Mouse (Mus musculus): ENCODE measurements at regions not wholly inside any gene's neighbourhood (a gene's known extent, or its start where the extent isn't known, plus 50 kb on each side); places are given as distances from the start of the nearest gene placed in this dataset.
A peak's percentile ranks its signal among the peaks of the same experiment; 100 is the strongest.

DNA sequence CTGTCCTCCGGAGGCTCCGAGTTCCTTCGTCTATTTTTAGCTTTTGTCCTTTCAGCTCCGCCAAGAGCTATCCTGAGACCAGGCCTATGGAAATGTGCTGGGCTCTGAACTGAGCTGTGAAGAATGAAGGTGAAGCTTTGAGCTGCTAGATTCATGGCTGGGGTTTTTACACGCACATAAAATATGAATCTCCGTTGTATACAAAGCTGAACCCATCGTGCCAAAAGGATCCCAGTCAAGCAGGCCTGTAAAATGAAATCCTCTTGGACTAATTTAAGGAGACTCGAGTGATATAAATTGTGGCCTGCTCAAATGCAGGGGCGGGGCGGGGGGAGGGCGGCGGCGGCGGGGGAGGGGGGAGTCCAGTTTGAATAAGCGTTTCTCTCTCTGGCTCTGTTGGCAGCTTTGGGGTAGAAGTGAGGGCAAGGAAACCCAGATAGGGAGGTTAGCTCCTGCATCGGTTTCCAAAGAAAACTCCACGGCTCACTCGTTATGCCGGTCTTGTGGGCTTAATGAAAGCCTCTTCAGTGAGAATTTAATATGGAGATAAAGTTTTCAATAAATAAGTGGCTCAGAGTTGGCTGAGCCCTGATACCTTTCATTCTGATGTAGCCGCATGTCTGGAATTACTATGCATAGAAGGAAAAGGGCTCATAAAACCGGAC, 277.1 kb upstream of the Pbx1 start:
- peaks cover 3 to 9% of the 10 kb centered on the region in 2 experiments; a peak in 3 of 4 replicates for H3K4me1 ChIP-seq (ENCODE audit: control insufficient read depth in 2 of 2, insufficient read depth in 2 of 2, low read length in 2 of 2)
- peak overlapping the region; percentile 59 for H3K4me2 ChIP-seq (ENCODE audit: low read length)
- H3K27me3 ChIP-seq (ENCODE audit: control insufficient read depth, insufficient read depth, low read length), result no peaks in the 10 kb centered on the region
- no peaks in the 10 kb centered on the region for H3K9me3 ChIP-seq (ENCODE audit: control insufficient read depth, low read length)
- peak overlapping the region; percentile 91 to 98 for H3K27ac ChIP-seq (replicated peaks in 1 of 2; ENCODE audit: control insufficient read depth in 1 of 2, insufficient read depth in 1 of 2, low read depth in 2 of 2, low read length in 2 of 2)
- no peaks in the 10 kb centered on the region for H3K36me3 ChIP-seq (ENCODE audit: control insufficient read depth, insufficient read depth, low read length)
- H3K4me3 ChIP-seq (ENCODE audit: control insufficient read depth in 1 of 2, insufficient read depth in 1 of 2, low read depth in 1 of 2, low read length in 2 of 2), result peak overlapping the region in 1 of 2 experiments; percentile 7; a peak in 2 of 4 replicates
- H3K9ac ChIP-seq (ENCODE audit: low read length), result peak overlapping the region; percentile 58
- peak; percentile 61; the same call in 1 of the 2 replicates for ATAC-seq (ENCODE audit: insufficient number of reproducible peaks, insufficient read depth, low FRiP score, low read depth)
- 7% methylated on average over 21 of the region's 21 CpGs for WGBS

DNA sequence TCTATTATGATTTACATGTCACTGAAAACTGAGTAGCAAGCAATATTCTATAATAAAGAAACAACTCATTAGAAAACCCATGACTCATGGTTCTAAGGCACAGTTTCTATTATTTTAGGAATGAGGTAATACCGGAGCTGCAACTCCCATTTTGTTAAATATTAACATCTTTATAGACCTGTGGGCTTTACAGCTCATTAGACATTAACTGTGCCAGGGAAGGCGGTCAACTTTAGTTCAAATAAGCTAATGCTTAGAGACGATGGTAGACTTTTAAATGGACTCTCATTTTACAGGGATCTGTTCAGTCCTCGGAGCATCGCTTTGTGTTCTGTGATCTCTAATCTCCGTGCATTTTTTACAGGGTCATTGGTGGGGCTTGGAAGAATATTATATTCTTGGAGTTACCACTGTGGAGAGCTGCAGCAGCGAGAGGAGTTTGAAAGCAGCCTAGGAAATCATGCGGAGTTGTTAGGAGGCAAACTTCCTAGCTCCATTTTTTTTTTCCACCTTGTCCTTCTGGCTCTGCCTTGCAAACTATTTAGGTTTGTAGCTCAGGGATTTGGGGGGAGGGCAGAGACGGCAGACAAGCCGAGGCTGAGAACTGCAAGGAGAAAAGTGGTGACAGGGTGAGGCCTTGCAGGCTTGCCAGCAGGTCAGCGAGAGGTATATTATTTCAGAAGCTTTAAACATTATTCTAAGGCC, 276.2 kb upstream of the Pbx1 start:
- H3K4me1 ChIP-seq (ENCODE audit: control insufficient read depth in 2 of 2, insufficient read depth in 2 of 2, low read length in 2 of 2), result peaks cover 3 to 9% of the 10 kb centered on the region in 2 experiments; a peak in 3 of 4 replicates
- H3K4me2 ChIP-seq (ENCODE audit: low read length), result peak overlapping the region; percentile 59
- peak overlapping the region; percentile 58 for H3K9ac ChIP-seq (ENCODE audit: low read length)
- no peaks in the 10 kb centered on the region for H3K27me3 ChIP-seq (ENCODE audit: control insufficient read depth, insufficient read depth, low read length)
- no peaks in the 10 kb centered on the region for H3K9me3 ChIP-seq (ENCODE audit: control insufficient read depth, low read length)
- H3K27ac ChIP-seq (replicated peaks in 1 of 2; ENCODE audit: control insufficient read depth in 1 of 2, insufficient read depth in 1 of 2, low read depth in 2 of 2, low read length in 2 of 2), result peak overlapping the region; percentile 91 to 98
- H3K36me3 ChIP-seq (ENCODE audit: control insufficient read depth, insufficient read depth, low read length), result no peaks in the 10 kb centered on the region
- ATAC-seq (ENCODE audit: insufficient number of reproducible peaks, insufficient read depth, low FRiP score, low read depth), result no peak
- 16% methylated on average over 11 of the region's 11 CpGs for WGBS
- peak overlapping the region in 1 of 2 experiments; percentile 3; a peak in 1 of 4 replicates for H3K4me3 ChIP-seq (ENCODE audit: control insufficient read depth in 1 of 2, insufficient read depth in 1 of 2, low read depth in 1 of 2, low read length in 2 of 2)

DNA sequence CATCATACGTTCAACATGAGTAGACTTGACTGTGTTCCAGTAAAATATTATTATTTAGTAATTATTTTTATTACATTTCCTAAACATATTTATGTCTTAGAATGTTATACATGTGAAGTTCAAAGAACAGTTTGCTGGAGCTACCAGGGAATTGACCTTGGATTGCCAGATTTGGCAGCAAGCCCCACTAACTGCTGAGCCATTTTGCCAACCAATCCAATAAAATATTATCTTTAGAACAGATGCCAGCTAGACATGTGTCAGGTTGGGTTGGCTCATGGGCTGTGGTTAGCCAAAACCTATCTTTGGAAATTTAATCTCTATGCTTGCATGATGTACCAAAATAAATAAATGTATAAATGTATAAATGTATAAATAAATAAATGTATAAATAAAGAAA, 265.3 kb upstream of the Pbx1 start:
- no peak overlapping the region for H3K4me2 ChIP-seq (ENCODE audit: low read length)
- no peaks in the 10 kb centered on the region for H3K4me1 ChIP-seq (ENCODE audit: control insufficient read depth in 2 of 2, insufficient read depth in 2 of 2, low read length in 2 of 2)
- no peak overlapping the region for H3K9ac ChIP-seq (ENCODE audit: low read length)
- no peak for ATAC-seq (ENCODE audit: insufficient number of reproducible peaks, insufficient read depth, low FRiP score, low read depth)
- H3K36me3 ChIP-seq (ENCODE audit: control insufficient read depth, insufficient read depth, low read length), result no peaks in the 10 kb centered on the region
- no peak overlapping the region for H3K27ac ChIP-seq (replicated peaks in 1 of 2; ENCODE audit: control insufficient read depth in 1 of 2, insufficient read depth in 1 of 2, low read depth in 2 of 2, low read length in 2 of 2)
- H3K9me3 ChIP-seq (ENCODE audit: control insufficient read depth, low read length), result no peaks in the 10 kb centered on the region
- no peak overlapping the region for H3K4me3 ChIP-seq (ENCODE audit: control insufficient read depth in 1 of 2, insufficient read depth in 1 of 2, low read depth in 1 of 2, low read length in 2 of 2)
- 96% methylated on average over 1 of the region's 1 CpGs for WGBS
- no peaks in the 10 kb centered on the region for H3K27me3 ChIP-seq (ENCODE audit: control insufficient read depth, insufficient read depth, low read length)

DNA sequence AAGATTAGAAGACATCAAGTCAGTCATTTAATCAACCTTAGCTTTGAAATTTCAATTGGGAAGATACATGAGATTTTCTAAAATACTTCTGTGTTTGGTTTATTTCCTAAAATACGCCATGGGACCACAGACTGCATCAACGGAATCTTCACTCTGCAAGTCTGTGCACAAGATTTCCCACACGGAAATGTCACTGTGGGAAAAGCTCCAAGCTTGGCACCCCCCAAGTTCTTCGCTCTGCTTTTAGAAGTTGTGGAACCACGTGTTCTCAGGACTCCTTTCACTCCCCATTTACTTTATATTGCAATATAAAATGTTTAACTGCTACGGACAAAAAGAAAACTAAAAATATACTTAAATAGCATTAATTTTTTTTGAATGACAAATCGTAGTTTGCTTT, 254.8 kb upstream of the Pbx1 start:
- 80% methylated on average over 7 of the region's 7 CpGs for WGBS
- no peaks in the 10 kb centered on the region; a peak in 1 of 4 replicates for H3K4me1 ChIP-seq (ENCODE audit: control insufficient read depth in 2 of 2, insufficient read depth in 2 of 2, low read length in 2 of 2)
- no peak for ATAC-seq (ENCODE audit: insufficient number of reproducible peaks, insufficient read depth, low FRiP score, low read depth)
- no peaks in the 10 kb centered on the region for H3K36me3 ChIP-seq (ENCODE audit: control insufficient read depth, insufficient read depth, low read length)
- no peak overlapping the region for H3K27ac ChIP-seq (replicated peaks in 1 of 2; ENCODE audit: control insufficient read depth in 1 of 2, insufficient read depth in 1 of 2, low read depth in 2 of 2, low read length in 2 of 2)
- H3K9me3 ChIP-seq (ENCODE audit: control insufficient read depth, low read length), result no peaks in the 10 kb centered on the region
- H3K4me3 ChIP-seq (ENCODE audit: control insufficient read depth in 1 of 2, insufficient read depth in 1 of 2, low read depth in 1 of 2, low read length in 2 of 2), result no peak overlapping the region
- no peak overlapping the region for H3K9ac ChIP-seq (ENCODE audit: low read length)
- no peak overlapping the region for H3K4me2 ChIP-seq (ENCODE audit: low read length)
- H3K27me3 ChIP-seq (ENCODE audit: control insufficient read depth, insufficient read depth, low read length), result no peaks in the 10 kb centered on the region

DNA sequence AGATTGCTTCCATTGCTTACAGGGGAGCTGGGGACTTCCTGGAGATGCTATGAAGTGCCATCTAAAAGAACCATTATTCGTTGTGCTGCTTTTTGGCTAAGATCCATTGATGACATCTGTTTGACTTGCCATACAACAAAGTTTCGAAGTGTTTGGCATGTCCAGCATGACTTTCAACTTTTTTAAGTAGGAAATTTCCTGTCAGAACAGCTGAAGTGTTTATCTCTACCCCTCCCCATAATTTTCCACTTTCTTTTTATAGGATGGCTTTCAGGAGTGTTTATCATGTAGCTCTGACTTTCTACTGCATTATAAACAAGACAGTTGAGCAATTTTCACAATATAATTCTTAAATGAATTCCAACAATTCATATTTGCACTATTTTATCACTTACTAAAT, 253.1 kb upstream of the Pbx1 start:
- no peak for ATAC-seq (ENCODE audit: insufficient number of reproducible peaks, insufficient read depth, low FRiP score, low read depth)
- H3K4me3 ChIP-seq (ENCODE audit: control insufficient read depth in 1 of 2, insufficient read depth in 1 of 2, low read depth in 1 of 2, low read length in 2 of 2), result no peak overlapping the region
- H3K9me3 ChIP-seq (ENCODE audit: control insufficient read depth, low read length), result no peaks in the 10 kb centered on the region
- H3K27ac ChIP-seq (replicated peaks in 1 of 2; ENCODE audit: control insufficient read depth in 1 of 2, insufficient read depth in 1 of 2, low read depth in 2 of 2, low read length in 2 of 2), result no peak overlapping the region
- H3K36me3 ChIP-seq (ENCODE audit: control insufficient read depth, insufficient read depth, low read length), result no peaks in the 10 kb centered on the region
- no peaks in the 10 kb centered on the region for H3K27me3 ChIP-seq (ENCODE audit: control insufficient read depth, insufficient read depth, low read length)
- H3K4me1 ChIP-seq (ENCODE audit: control insufficient read depth in 2 of 2, insufficient read depth in 2 of 2, low read length in 2 of 2), result no peaks in the 10 kb centered on the region; a peak in 1 of 4 replicates
- H3K4me2 ChIP-seq (ENCODE audit: low read length), result no peak overlapping the region
- H3K9ac ChIP-seq (ENCODE audit: low read length), result no peak overlapping the region
- 63% methylated on average over 2 of the region's 2 CpGs for WGBS

DNA sequence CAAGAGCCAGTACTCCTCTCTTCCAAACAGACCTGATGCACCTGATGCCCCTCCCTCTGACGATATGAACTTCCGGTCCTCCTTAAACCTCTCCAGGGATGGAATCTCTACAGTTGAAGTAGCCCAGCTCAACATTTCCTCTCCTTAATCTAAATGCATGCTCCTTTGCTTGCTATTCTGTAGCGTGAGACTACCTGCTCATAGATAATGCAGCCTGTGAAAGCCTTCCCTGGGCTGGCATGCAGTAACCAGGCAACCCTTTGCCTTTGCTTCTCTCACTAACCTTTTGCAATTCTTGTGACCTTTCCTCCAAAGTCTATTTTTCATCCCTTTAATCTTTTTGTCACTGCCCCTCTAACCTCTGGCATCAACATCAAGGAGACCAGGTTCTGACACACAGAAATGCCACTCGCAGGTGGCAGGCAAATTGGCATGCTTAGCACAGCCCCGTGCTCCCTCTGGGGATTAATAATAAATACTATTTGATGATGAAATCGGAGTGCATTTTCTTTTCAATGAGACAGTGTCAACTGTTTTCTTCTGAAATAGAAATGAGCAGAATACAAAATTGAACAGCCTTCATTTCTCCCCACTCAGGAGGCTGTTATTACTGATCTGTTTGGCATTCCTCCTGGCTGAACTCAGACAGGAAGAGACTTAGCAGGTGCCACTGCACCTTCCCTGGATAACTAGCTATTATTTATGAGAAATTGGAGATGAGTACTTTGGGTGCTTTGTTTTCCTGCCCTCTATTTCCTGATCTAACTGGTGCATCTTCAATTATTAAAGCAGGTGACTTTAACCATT, 249.8 kb upstream of the Pbx1 start:
- H3K4me2 ChIP-seq (ENCODE audit: low read length), result no peak overlapping the region
- no peaks in the 10 kb centered on the region for H3K36me3 ChIP-seq (ENCODE audit: control insufficient read depth, insufficient read depth, low read length)
- 77% methylated on average over 6 of the region's 6 CpGs for WGBS
- H3K27ac ChIP-seq (replicated peaks in 1 of 2; ENCODE audit: control insufficient read depth in 1 of 2, insufficient read depth in 1 of 2, low read depth in 2 of 2, low read length in 2 of 2), result no peak overlapping the region
- no peak overlapping the region for H3K4me3 ChIP-seq (ENCODE audit: control insufficient read depth in 1 of 2, insufficient read depth in 1 of 2, low read depth in 1 of 2, low read length in 2 of 2)
- H3K4me1 ChIP-seq (ENCODE audit: control insufficient read depth in 2 of 2, insufficient read depth in 2 of 2, low read length in 2 of 2), result no peaks in the 10 kb centered on the region; a peak in 1 of 4 replicates
- ATAC-seq (ENCODE audit: insufficient number of reproducible peaks, insufficient read depth, low FRiP score, low read depth), result no peak
- no peaks in the 10 kb centered on the region for H3K27me3 ChIP-seq (ENCODE audit: control insufficient read depth, insufficient read depth, low read length)
- no peak overlapping the region for H3K9ac ChIP-seq (ENCODE audit: low read length)
- no peaks in the 10 kb centered on the region for H3K9me3 ChIP-seq (ENCODE audit: control insufficient read depth, low read length)

DNA sequence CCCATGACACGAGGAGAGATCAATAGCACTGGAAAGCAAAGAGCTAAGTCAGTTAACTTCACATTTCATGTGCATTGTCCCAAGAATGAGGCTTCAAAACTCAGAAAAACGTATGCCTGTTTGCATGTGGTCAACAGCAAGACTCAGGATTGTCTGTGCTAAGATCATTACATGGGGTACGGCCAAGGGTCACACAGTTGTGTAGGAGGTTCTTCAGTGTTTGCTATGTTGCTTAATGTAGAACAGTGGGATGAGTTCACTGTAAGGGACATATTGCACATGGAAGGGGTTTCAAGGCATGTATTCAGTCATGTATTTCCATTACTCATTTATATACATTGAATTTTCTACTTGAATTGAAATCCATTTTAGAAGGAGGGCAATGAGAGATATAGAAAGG, 248.6 kb upstream of the Pbx1 start:
- H3K4me3 ChIP-seq (ENCODE audit: control insufficient read depth in 1 of 2, insufficient read depth in 1 of 2, low read depth in 1 of 2, low read length in 2 of 2), result no peak overlapping the region
- no peaks in the 10 kb centered on the region for H3K4me1 ChIP-seq (ENCODE audit: control insufficient read depth in 2 of 2, insufficient read depth in 2 of 2, low read length in 2 of 2)
- no peak overlapping the region for H3K4me2 ChIP-seq (ENCODE audit: low read length)
- 87% methylated on average over 3 of the region's 3 CpGs for WGBS
- no peaks in the 10 kb centered on the region for H3K9me3 ChIP-seq (ENCODE audit: control insufficient read depth, low read length)
- H3K9ac ChIP-seq (ENCODE audit: low read length), result no peak overlapping the region
- no peaks in the 10 kb centered on the region for H3K27me3 ChIP-seq (ENCODE audit: control insufficient read depth, insufficient read depth, low read length)
- H3K27ac ChIP-seq (replicated peaks in 1 of 2; ENCODE audit: control insufficient read depth in 1 of 2, insufficient read depth in 1 of 2, low read depth in 2 of 2, low read length in 2 of 2), result no peak overlapping the region
- ATAC-seq (ENCODE audit: insufficient number of reproducible peaks, insufficient read depth, low FRiP score, low read depth), result no peak
- no peaks in the 10 kb centered on the region for H3K36me3 ChIP-seq (ENCODE audit: control insufficient read depth, insufficient read depth, low read length)
